Mouse (Mus musculus) liver, postnatal 0 days (tissue): ENCODE data around the gene Prkcb.

ENCODE experiments used
- CTCF ChIP-seq: sonication (generic); IDR thresholded peaks from 2 replicates; pipeline ENCODE4 v1.5.1; 2016; ENCODE audit warnings: antibody characterized with exemption, low read depth
- EP300 ChIP-seq: IDR thresholded peaks from 2 replicates; pipeline ENCODE4 v1.6.1; 2016; ENCODE audit warnings: antibody characterized with exemption, low read depth, mild to moderate bottlenecking

DNA sequence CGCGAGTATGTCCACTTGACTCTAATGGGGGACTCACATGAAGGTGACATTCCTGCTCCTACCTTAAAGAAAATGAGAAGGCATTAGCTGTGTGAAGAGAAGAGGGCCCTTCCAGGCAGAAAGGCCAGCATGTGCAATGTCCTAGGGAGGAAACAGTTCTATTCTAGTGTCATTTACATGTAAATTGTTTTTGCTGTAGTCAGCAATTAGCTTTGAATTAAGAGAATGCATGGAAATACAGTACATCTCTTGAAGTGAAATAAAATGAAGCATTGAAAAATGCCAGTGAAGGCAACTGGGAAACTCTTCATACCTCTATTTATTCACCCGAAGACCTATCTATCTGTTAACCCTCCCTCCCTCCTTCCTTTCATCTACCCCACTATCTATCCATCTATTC is 48.8 kb downstream of the Prkcb start:
- TF ChIP-seq CTCF (no peak), EP300 (no peak)
